ENCODE assay signal across 13 mouse cellular contexts in genomic region chr7:142564955-142565643, GRCm38 (mm10). TPM values are rescaled to one million over a fixed set of nuclear protein-coding genes. Genes with fewer than 3 reads are reported as not detected.
DNase-seq lines count a peak whose midpoint lies in the region; ATAC-seq and TF ChIP-seq lines count a peak whose summit lies in the region.
"Had no signal": no experiment of that assay in that cellular context is flagged by ENCODE, and none has a peak within 500 bp of the region (broad histone marks: within the 10 kb centered on the region; RNA-seq: fewer than 3 reads in every experiment).

No protein-coding gene starts in this region.

- no peak for ATAC-seq in midbrain, embryonic 13.5 days
- ATAC-seq in limb, embryonic 14.5 days (ENCODE audit: low FRiP score, low read depth): no peak
- no peak for ATAC-seq in stomach, postnatal 0 days (ENCODE audit: low FRiP score, low TSS enrichment)
- ATAC-seq: Patski had no signal

- H3K4me2 ChIP-seq in midbrain, embryonic 13.5 days (replicated peaks): no peak overlapping the region
- no peak overlapping the region for H3K4me2 ChIP-seq in limb, embryonic 14.5 days (replicated peaks; ENCODE audit: low read depth, low read length, severe bottlenecking)
- no peak overlapping the region for H3K4me2 ChIP-seq in stomach, postnatal 0 days (replicated peaks; ENCODE audit: low read depth)

- peaks cover 8% of the 10 kb centered on the region; the same call in 1 of the 2 replicates for H3K27me3 ChIP-seq in midbrain, embryonic 10.5 days (ENCODE audit: low read depth, poor library complexity, severe bottlenecking)
- 0 out of 2 replicates have a peak, but pooled peaks cover 3% of the 10 kb centered on the region for H3K27me3 ChIP-seq in midbrain, embryonic 13.5 days
- H3K27me3 ChIP-seq in limb, embryonic 14.5 days (ENCODE audit: control insufficient read depth, insufficient read depth, low read length): no peaks in the 10 kb centered on the region
- no peaks in the 10 kb centered on the region for H3K27me3 ChIP-seq in stomach, postnatal 0 days (ENCODE audit: control insufficient read depth, insufficient read depth, low read length)
- H3K27me3 ChIP-seq: Patski had no signal

- peaks cover 75% of the 10 kb centered on the region for H3K4me1 ChIP-seq in midbrain, embryonic 10.5 days
- H3K4me1 ChIP-seq in midbrain, embryonic 13.5 days (replicated peaks): peaks cover 35% of the 10 kb centered on the region
- H3K4me1 ChIP-seq in limb, embryonic 14.5 days (ENCODE audit: control insufficient read depth, insufficient read depth, low read length): peaks cover 48% of the 10 kb centered on the region
- peaks cover 11% of the 10 kb centered on the region; the same call in 1 of the 2 replicates for H3K4me1 ChIP-seq in stomach, postnatal 0 days (replicated peaks; ENCODE audit: control insufficient read depth, insufficient read depth)

- TF ChIP-seq POLR2A in limb, embryonic 14.5 days (IDR thresholded peaks at IDR 0.05; ENCODE audit: borderline replicate concordance, extremely low read depth, insufficient read depth, insufficient read length): no peak

- peak overlapping the region; percentile 86 for H3K27ac ChIP-seq in gastrocnemius, adult 2 months
- peak overlapping the region; percentile 49; the same call in 1 of the 2 replicates for H3K27ac ChIP-seq in midbrain, embryonic 10.5 days (replicated peaks)
- no peak overlapping the region for H3K27ac ChIP-seq in midbrain, embryonic 13.5 days
- 0 out of 2 replicates have a peak overlapping the region, but pooled peaks have one; percentile 22 for H3K27ac ChIP-seq in limb, embryonic 14.5 days (replicated peaks; ENCODE audit: low read depth, low read length)
- 0 out of 2 replicates have a peak overlapping the region, but pooled peaks have one; percentile 8 for H3K27ac ChIP-seq in stomach, postnatal 0 days (replicated peaks)

- H3K9ac ChIP-seq in midbrain, embryonic 13.5 days (replicated peaks): no peak overlapping the region
- H3K9ac ChIP-seq in limb, embryonic 14.5 days (ENCODE audit: low read depth, low read length, severe bottlenecking): no peak overlapping the region
- H3K9ac ChIP-seq in stomach, postnatal 0 days (ENCODE audit: low read length): no peak overlapping the region

- H3K36me3 ChIP-seq in midbrain, embryonic 10.5 days: no peaks in the 10 kb centered on the region
- no peaks in the 10 kb centered on the region for H3K36me3 ChIP-seq in midbrain, embryonic 13.5 days
- no peaks in the 10 kb centered on the region for H3K36me3 ChIP-seq in limb, embryonic 14.5 days (ENCODE audit: control insufficient read depth, insufficient read depth, low read length)
- H3K36me3 ChIP-seq in stomach, postnatal 0 days (ENCODE audit: control insufficient read depth, insufficient read depth, low read length): no peaks in the 10 kb centered on the region

- TF ChIP-seq CTCF in gastrocnemius, adult 2 months (IDR thresholded peaks at IDR 0.05): no peak
- no peak for TF ChIP-seq CTCF in stomach, postnatal 0 days (IDR thresholded peaks at IDR 0.05; ENCODE audit: low read depth)

- intact Hi-C loops in gastrocnemius, adult 2 months (cut with DNase I): no loop called here

- WGBS in midbrain, embryonic 10.5 days: 64% methylated on average over 11 of the region's 11 CpGs
- WGBS in midbrain, embryonic 13.5 days: 76% methylated on average over 11 of the region's 11 CpGs
- WGBS in limb, embryonic 14.5 days: 36% methylated on average over 11 of the region's 11 CpGs
- WGBS in stomach, postnatal 0 days: 43% methylated on average over 11 of the region's 11 CpGs

- peak; percentile 22 for DNase-seq in gastrocnemius, adult 2 months
- no peak for DNase-seq in gastrocnemius, adult 8-10 months (ENCODE audit: low spot score in 2 of 2)
- DNase-seq in midbrain, embryonic 10.5 days (ENCODE audit: low spot score): no peak
- DNase-seq in limb, embryonic 14.5 days (ENCODE audit: low spot score): no peak
- DNase-seq in stomach, postnatal 0 days (ENCODE audit: low spot score): no peak
- no peak for DNase-seq in spleen, postnatal 10 days (ENCODE audit: low spot score in 2 of 2)
- no peak for DNase-seq in right cerebral cortex, adult 2 months (ENCODE audit: low spot score in 2 of 2)
- DNase-seq: adrenal gland, postnatal 25 days; cerebellum, adult 8-10 months; left cerebral cortex, postnatal 4 days had no signal

- no peak for TF ChIP-seq EP300 in stomach, postnatal 0 days (optimal IDR thresholded peaks at IDR 0.05)

- no peaks in the 10 kb centered on the region for H3K9me3 ChIP-seq in midbrain, embryonic 10.5 days (replicated peaks)
- no peaks in the 10 kb centered on the region for H3K9me3 ChIP-seq in midbrain, embryonic 13.5 days
- H3K9me3 ChIP-seq in limb, embryonic 14.5 days (ENCODE audit: control insufficient read depth, low read length): no peaks in the 10 kb centered on the region
- no peaks in the 10 kb centered on the region for H3K9me3 ChIP-seq in stomach, postnatal 0 days (ENCODE audit: control insufficient read depth, low read length)

- no peak overlapping the region for H3K4me3 ChIP-seq in gastrocnemius, adult 2 months
- no peak overlapping the region for H3K4me3 ChIP-seq in midbrain, embryonic 10.5 days
- H3K4me3 ChIP-seq in midbrain, embryonic 13.5 days (replicated peaks): no peak overlapping the region
- no peak overlapping the region for H3K4me3 ChIP-seq in limb, embryonic 14.5 days (replicated peaks; ENCODE audit: low read length)
- no peak overlapping the region for H3K4me3 ChIP-seq in stomach, postnatal 0 days (ENCODE audit: low read depth, low read length)
- H3K4me3 ChIP-seq: erythroblast, embryonic 14.5 days had no signal

RNA-seq across cellular contexts. Expression of gene Mrpl23, which starts 32.6 kb away (rescaled TPM):
- 1 to 10 TPM in 1 of 2 experiments, under 1 TPM in 1; 0.89 to 1.4 TPM for total RNA-seq in gastrocnemius, adult 2 months (2021)
- total RNA-seq in gastrocnemius, adult 8-10 months (2022): 1 to 10 TPM; 1.0 to 5.1 (median 3.1) TPM
- 15.8 and 20.3 TPM in 2 replicates for polyA plus RNA-seq in midbrain, embryonic 10.5 days (2016; fragmentation: Nextera tagmentation; extraction: Ambion mirVana)
- polyA plus RNA-seq in midbrain, embryonic 13.5 days (2015; fragmentation: Nextera tagmentation; extraction: Ambion mirVana): 12.8 and 13.7 TPM in 2 replicates
- polyA plus RNA-seq in limb, embryonic 14.5 days (2012; rRNA removed): 94.6 and 97.2 TPM in 2 replicates
- 30.0 and 40.8 TPM in 2 replicates for polyA plus RNA-seq in limb, embryonic 14.5 days (2014; fragmentation: Nextera tagmentation; extraction: Ambion mirVana)
- polyA plus RNA-seq in stomach, postnatal 0 days (2015; fragmentation: Nextera tagmentation; extraction: Ambion mirVana): 17.7 and 19.4 TPM in 2 replicates
